ENCODE assay signal across 16 mouse cellular contexts in the genomic region with DNA sequence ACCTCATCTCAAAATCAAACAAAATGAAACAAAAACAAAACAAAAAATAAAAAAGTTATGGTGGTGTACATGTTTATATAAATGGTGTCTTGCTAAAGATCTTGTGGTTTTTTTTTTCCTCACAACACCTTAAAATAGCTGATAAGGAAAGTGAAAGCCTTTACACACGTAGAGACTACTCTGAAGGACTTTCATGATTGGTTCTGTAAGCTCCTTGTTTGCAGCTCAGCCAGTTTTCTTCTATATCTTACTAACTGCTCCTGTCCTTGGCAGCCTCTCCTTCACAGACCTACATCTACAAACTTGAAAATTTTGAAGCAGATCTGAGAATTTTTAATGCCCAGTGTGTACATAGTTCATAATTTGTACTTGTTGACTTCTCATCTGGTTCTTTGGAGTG. TPM values are rescaled to one million over a fixed set of nuclear protein-coding genes. Genes with fewer than 3 reads are reported as not detected.
DNase-seq lines count a peak whose midpoint lies in the region; ATAC-seq and TF ChIP-seq lines count a peak whose summit lies in the region.
"Had no signal": no experiment of that assay in that cellular context is flagged by ENCODE, and none has a peak within 500 bp of the region (broad histone marks: within the 10 kb centered on the region; RNA-seq: fewer than 3 reads in every experiment).

No protein-coding gene starts in this region.

- H3K4me2 ChIP-seq in forebrain, embryonic 16.5 days (ENCODE audit: low read length): no peak overlapping the region
- H3K4me2 ChIP-seq: limb, embryonic 15.5 days; midbrain, embryonic 12.5 days had no signal

- peak overlapping the region; percentile 27; the same call in 1 of the 2 replicates for H3K4me3 ChIP-seq in G1E (ENCODE audit: low read depth, low read length)
- H3K4me3 ChIP-seq in megakaryocyte, embryonic 14.5 days (replicated peaks): peak overlapping the region; percentile 81
- no peak overlapping the region for H3K4me3 ChIP-seq in forebrain, embryonic 16.5 days (replicated peaks; ENCODE audit: low read length)
- no peak overlapping the region for H3K4me3 ChIP-seq in layer of hippocampus, adult 2 months
- H3K4me3 ChIP-seq: erythroblast, embryonic 14.5 days; heart, adult 2 months; limb, embryonic 15.5 days; midbrain, embryonic 12.5 days had no signal

- H3K9ac ChIP-seq in forebrain, embryonic 16.5 days (replicated peaks; ENCODE audit: low read depth, low read length): no peak overlapping the region
- H3K9ac ChIP-seq: limb, embryonic 15.5 days; midbrain, embryonic 12.5 days had no signal

- H3K9me3 ChIP-seq in G1E (replicated peaks): no peaks in the 10 kb centered on the region
- H3K9me3 ChIP-seq in megakaryocyte, embryonic 14.5 days: no peaks in the 10 kb centered on the region
- no peaks in the 10 kb centered on the region for H3K9me3 ChIP-seq in forebrain, embryonic 16.5 days (ENCODE audit: control insufficient read depth, low read length)
- H3K9me3 ChIP-seq: limb, embryonic 15.5 days; midbrain, embryonic 12.5 days had no signal

- 85% methylated on average over 1 of the region's 1 CpGs for WGBS in forebrain, embryonic 16.5 days

- peaks cover 9% of the 10 kb centered on the region for H3K36me3 ChIP-seq in G1E (replicated peaks)
- peaks cover 4% of the 10 kb centered on the region for H3K36me3 ChIP-seq in megakaryocyte, embryonic 14.5 days (replicated peaks; ENCODE audit: low read length)
- H3K36me3 ChIP-seq in forebrain, embryonic 16.5 days (ENCODE audit: control insufficient read depth, insufficient read depth): no peaks in the 10 kb centered on the region
- H3K36me3 ChIP-seq: limb, embryonic 15.5 days; midbrain, embryonic 12.5 days had no signal

- no peaks in the 10 kb centered on the region for H3K27me3 ChIP-seq in G1E (ENCODE audit: insufficient read depth, low read length)
- no peaks in the 10 kb centered on the region for H3K27me3 ChIP-seq in megakaryocyte, embryonic 14.5 days (replicated peaks)
- no peaks in the 10 kb centered on the region for H3K27me3 ChIP-seq in forebrain, embryonic 16.5 days (replicated peaks; ENCODE audit: control insufficient read depth, insufficient read depth, low read length)
- H3K27me3 ChIP-seq: limb, embryonic 15.5 days; midbrain, embryonic 12.5 days had no signal

- ATAC-seq in G1E (ENCODE audit: extremely low read depth, insufficient number of reproducible peaks, low FRiP score, poor library complexity, severe bottlenecking): 0 out of 2 replicates have a peak, but pooled peaks have one; percentile 19
- ATAC-seq in forebrain, embryonic 16.5 days: no peak

- no peak for TF ChIP-seq CTCF in G1E (IDR thresholded peaks at IDR 0.05; ENCODE audit: low read depth, low read length)
- no peak for TF ChIP-seq CTCF in layer of hippocampus, adult 2 months (conservative IDR thresholded peaks at IDR 0.05)

- DNase-seq in B cell, adult 2 months: peak; percentile 17 to 25
- no peak for DNase-seq in G1E (ENCODE audit: low spot score)
- peak; percentile 78 for DNase-seq in induced T-regulatory cell, adult 2 months (ENCODE audit: low read depth)
- DNase-seq in layer of hippocampus, adult 2 months (ENCODE audit: low spot score in 2 of 2): no peak
- no peak for DNase-seq in urinary bladder, postnatal 36 days (ENCODE audit: low spot score in 2 of 2)
- no peak for DNase-seq in cerebellum, adult 8-10 months
- DNase-seq: adrenal gland, postnatal 14 days; cerebellum, postnatal 10 days; heart, adult 2 months; lung, postnatal 14 days; right cerebral cortex, postnatal 25 days had no signal

- no peak overlapping the region for H3K27ac ChIP-seq in forebrain, embryonic 16.5 days (ENCODE audit: low read length)
- no peak overlapping the region for H3K27ac ChIP-seq in layer of hippocampus, adult 2 months
- H3K27ac ChIP-seq: heart, adult 2 months; midbrain, embryonic 12.5 days had no signal

- peaks cover 19% of the 10 kb centered on the region for H3K4me1 ChIP-seq in G1E (ENCODE audit: insufficient read depth, low read depth, low read length)
- H3K4me1 ChIP-seq in megakaryocyte, embryonic 14.5 days: peaks cover 57% of the 10 kb centered on the region
- H3K4me1 ChIP-seq in forebrain, embryonic 16.5 days (replicated peaks; ENCODE audit: control insufficient read depth, insufficient read depth, low read length): 0 out of 2 replicates have a peak, but pooled peaks cover 2% of the 10 kb centered on the region
- H3K4me1 ChIP-seq: limb, embryonic 15.5 days; midbrain, embryonic 12.5 days had no signal

RNA-seq across cellular contexts. Expression of a gene that starts 24.2 kb away (rescaled TPM):
- total RNA-seq in G1E (2014; fragmentation: Nextera tagmentation) (79.9 and 98.3 TPM in 2 replicates), G1E (2017) (40.4 and 40.8 TPM in 2 replicates)
- 13.4 and 24.7 TPM in 2 replicates for polyA plus RNA-seq in G1E (2012)
- 15.0 TPM in 2 replicates for polyA plus RNA-seq in megakaryocyte, embryonic 14.5 days (2012; ENCODE audit: insufficient read depth, low replicate concordance)
- polyA plus RNA-seq in forebrain, embryonic 16.5 days (2015; fragmentation: Nextera tagmentation; extraction: Ambion mirVana): 394 and 412 TPM in 2 replicates
- total RNA-seq in layer of hippocampus, adult 2 months (2021): 100 to 1,000 TPM; 128 to 131 TPM

Comparison
In these comparisons a context has a peak if more than half of its experiments do, and no peak if none do; other contexts are left out.
1. DNase-seq: peak in B cell, adult 2 months (2 of 2) and induced T-regulatory cell, adult 2 months (single experiment); none in G1E (single experiment), layer of hippocampus, adult 2 months (0 of 2), urinary bladder, postnatal 36 days (0 of 2) and cerebellum, adult 8-10 months (single experiment).
2. H3K4me3 ChIP-seq: peak in G1E (single experiment) and megakaryocyte, embryonic 14.5 days (single experiment); none in forebrain, embryonic 16.5 days (single experiment) and layer of hippocampus, adult 2 months (single experiment).
3. RNA of a gene that starts 24.2 kb away (polyA plus RNA-seq): 394 to 412 TPM in forebrain, embryonic 16.5 days; 13.4 to 24.7 TPM in G1E and 15.0 TPM in megakaryocyte, embryonic 14.5 days; every median in the first group is over 10 times any median in the second.